Mouse (Mus musculus) granulocyte monocyte progenitor cell, adult 5-6 weeks (primary cell): ENCODE measurements around the gene Lrrc4b. TPM values are rescaled to one million over a fixed set of nuclear protein-coding genes. Genes with fewer than 3 reads are reported as not detected.
A peak's percentile ranks its signal among the peaks of the same experiment; 100 is the strongest.

ENCODE experiments used
- ATAC-seq: replicated peaks from 2 replicates; pipeline ENCODE4 v1.8.0; 2016; ENCODE audit warnings: mild to moderate bottlenecking, moderate TSS enrichment, inconsistent platforms; ENCODE audit not compliant: poor library complexity, severe bottlenecking
- total RNA-seq, 2 experiments: library from RNA; stranded (forward) in 1 of 2; stranded (reverse) in 1 of 2; fragments of 200-712, 200-1000 nt in 1 of 2; fragments of >200 nt in 1 of 2; fragmentation: Nextera tagmentation in 1 of 2; gene quantifications; 2 replicates each; pipeline ENCODE4 v1.2.3; 2014 to 2017

Gene Lrrc4b
- total RNA-seq, 2 experiments from 2014 or later = not detected

- peak; percentile 90 for ATAC-seq
Measured at GRCm38 (mm10) chr7:44484841-44485571, 56.2 kb downstream of the Lrrc4b start.

GRCm38 (mm10) chr7:44485572-44486195, 56.9 kb downstream of the Lrrc4b start:
- no peak for ATAC-seq

- ATAC-seq = no peak
Measured at GRCm38 (mm10) chr7:44486927-44487575, 58.2 kb downstream of the Lrrc4b start.

GRCm38 (mm10) chr7:44487936-44488335, 59.1 kb downstream of the Lrrc4b start:
- ATAC-seq = no peak

- ATAC-seq = no peak
Measured at GRCm38 (mm10) chr7:44488545-44488944, 59.7 kb downstream of the Lrrc4b start.

GRCm38 (mm10) chr7:44490281-44490680, 61.5 kb downstream of the Lrrc4b start:
- ATAC-seq = no peak

- ATAC-seq = no peak
Measured at GRCm38 (mm10) chr7:44491391-44491790, 62.6 kb downstream of the Lrrc4b start.

GRCm38 (mm10) chr7:44492166-44492826, 63.5 kb downstream of the Lrrc4b start:
- ATAC-seq = no peak

GRCm38 (mm10) chr7:44494681-44495080, 65.9 kb downstream of the Lrrc4b start:
- no peak for ATAC-seq

- ATAC-seq = no peak
Measured at GRCm38 (mm10) chr7:44495086-44495485, 66.3 kb downstream of the Lrrc4b start.

GRCm38 (mm10) chr7:44495992-44496770, 67.4 kb downstream of the Lrrc4b start, which contains the start of the genes Emc10 and Fam71e1:
Emc10 (minus strand) TSS chr7:44496529.
Fam71e1 (plus strand) TSS chr7:44496581.
- ATAC-seq = peak; percentile 92

GRCm38 (mm10) chr7:44496771-44497109, 67.9 kb downstream of the Lrrc4b start:
- no peak; the same call in 1 of the 2 replicates for ATAC-seq

- no peak for ATAC-seq
Measured at GRCm38 (mm10) chr7:44497361-44498055, 68.7 kb downstream of the Lrrc4b start.

GRCm38 (mm10) chr7:44498922-44499321, 70.1 kb downstream of the Lrrc4b start:
- ATAC-seq = no peak

GRCm38 (mm10) chr7:44500046-44500445, 71.2 kb downstream of the Lrrc4b start:
- ATAC-seq = no peak

GRCm38 (mm10) chr7:44501563-44502115, 72.8 kb downstream of the Lrrc4b start:
- peak; percentile 76 for ATAC-seq

- no peak for ATAC-seq
Measured at GRCm38 (mm10) chr7:44507491-44507890, 78.7 kb downstream of the Lrrc4b start.
